Mouse (Mus musculus): ENCODE results near the gene Cdca8. TPM values are rescaled to one million over a fixed set of nuclear protein-coding genes. Genes with fewer than 3 reads are reported as not detected.

Cdca8 gene
- polyA plus RNA-seq, 1 experiment from 2014 or later = 63.8 TPM

GRCm38 (mm10) chr4:124978201-124978600 lies 39.1 kb upstream of the Cdca8 start:
- ATAC-seq = no peak

GRCm38 (mm10) chr4:124973296-124973695 lies 34.2 kb upstream of the Cdca8 start:
- H3K36me3 ChIP-seq (ENCODE audit: control insufficient read depth, insufficient read depth, low read length) = no peaks in the 10 kb centered on the region
- no peaks in the 10 kb centered on the region for H3K9me3 ChIP-seq (replicated peaks; ENCODE audit: control insufficient read depth, low read length)
- DNase-seq (ENCODE audit: low spot score) (no peak), ATAC-seq (no peak)
- H3K27me3 ChIP-seq (replicated peaks; ENCODE audit: control insufficient read depth, insufficient read depth, low read length) = no peaks in the 10 kb centered on the region
- H3K4me2 ChIP-seq (ENCODE audit: low read length) = no peak overlapping the region
- H3K27ac ChIP-seq (ENCODE audit: low read depth, low read length) = no peak overlapping the region
- H3K9ac ChIP-seq (ENCODE audit: low read length) = no peak overlapping the region
- no peak overlapping the region for H3K4me3 ChIP-seq (ENCODE audit: low read depth, low read length)
- WGBS = 72% methylated on average over 2 of the region's 2 CpGs
- H3K4me1 ChIP-seq (ENCODE audit: control insufficient read depth, insufficient read depth, low read length) = no peaks in the 10 kb centered on the region

More at GRCm38 (mm10) chr4:124978201-124978600, 39.1 kb upstream of the Cdca8 start:
- Histone ChIP-seq H3K4me1 (ENCODE audit: control insufficient read depth, insufficient read depth, low read length) (no peaks in the 10 kb centered on the region), H3K27ac (ENCODE audit: low read depth, low read length) (no peak overlapping the region), H3K36me3 (ENCODE audit: control insufficient read depth, insufficient read depth, low read length) (no peaks in the 10 kb centered on the region), H3K4me3 (ENCODE audit: low read depth, low read length) (no peak overlapping the region), H3K9me3 (replicated peaks; ENCODE audit: control insufficient read depth, low read length) (no peaks in the 10 kb centered on the region), H3K9ac (ENCODE audit: low read length) (no peak overlapping the region), H3K27me3 (replicated peaks; ENCODE audit: control insufficient read depth, insufficient read depth, low read length) (no peaks in the 10 kb centered on the region), H3K4me2 (ENCODE audit: low read length) (no peak overlapping the region)
- 42% methylated on average over 5 of the region's 5 CpGs for WGBS
- no peak for DNase-seq (ENCODE audit: low spot score)

GRCm38 (mm10) chr4:124972316-124972715 lies 33.2 kb upstream of the Cdca8 start:
- Histone ChIP-seq H3K4me3 (ENCODE audit: low read depth, low read length) (no peak overlapping the region), H3K9me3 (replicated peaks; ENCODE audit: control insufficient read depth, low read length) (no peaks in the 10 kb centered on the region), H3K4me1 (ENCODE audit: control insufficient read depth, insufficient read depth, low read length) (no peaks in the 10 kb centered on the region), H3K9ac (ENCODE audit: low read length) (no peak overlapping the region), H3K4me2 (ENCODE audit: low read length) (no peak overlapping the region), H3K36me3 (ENCODE audit: control insufficient read depth, insufficient read depth, low read length) (no peaks in the 10 kb centered on the region), H3K27ac (ENCODE audit: low read depth, low read length) (no peak overlapping the region), H3K27me3 (replicated peaks; ENCODE audit: control insufficient read depth, insufficient read depth, low read length) (no peaks in the 10 kb centered on the region)
- no peak for ATAC-seq
- DNase-seq (ENCODE audit: low spot score) = no peak
- 65% methylated on average over 9 of the region's 9 CpGs for WGBS

GRCm38 (mm10) chr4:124971094-124971493 lies 32.0 kb upstream of the Cdca8 start:
- no peak overlapping the region for H3K4me2 ChIP-seq (ENCODE audit: low read length)
- 90% methylated on average over 8 of the region's 8 CpGs for WGBS
- H3K36me3 ChIP-seq (ENCODE audit: control insufficient read depth, insufficient read depth, low read length) = no peaks in the 10 kb centered on the region
- H3K4me1 ChIP-seq (ENCODE audit: control insufficient read depth, insufficient read depth, low read length) = no peaks in the 10 kb centered on the region
- ATAC-seq (no peak), DNase-seq (ENCODE audit: low spot score) (no peak)
- no peaks in the 10 kb centered on the region for H3K27me3 ChIP-seq (replicated peaks; ENCODE audit: control insufficient read depth, insufficient read depth, low read length)
- H3K9ac ChIP-seq (ENCODE audit: low read length) = no peak overlapping the region
- no peak overlapping the region for H3K4me3 ChIP-seq (ENCODE audit: low read depth, low read length)
- H3K27ac ChIP-seq (ENCODE audit: low read depth, low read length) = no peak overlapping the region
- no peaks in the 10 kb centered on the region for H3K9me3 ChIP-seq (replicated peaks; ENCODE audit: control insufficient read depth, low read length)

- H3K9ac ChIP-seq (ENCODE audit: low read length) = no peak overlapping the region
- no peak overlapping the region for H3K4me3 ChIP-seq (ENCODE audit: low read depth, low read length)
- H3K4me2 ChIP-seq (ENCODE audit: low read length) = no peak overlapping the region
- no peaks in the 10 kb centered on the region for H3K27me3 ChIP-seq (replicated peaks; ENCODE audit: control insufficient read depth, insufficient read depth, low read length)
- no peak overlapping the region for H3K27ac ChIP-seq (ENCODE audit: low read depth, low read length)
- peak; percentile 51 for DNase-seq (ENCODE audit: low spot score)
- H3K4me1 ChIP-seq (ENCODE audit: control insufficient read depth, insufficient read depth, low read length) = no peaks in the 10 kb centered on the region
- no peak for ATAC-seq
- no peaks in the 10 kb centered on the region for H3K36me3 ChIP-seq (ENCODE audit: control insufficient read depth, insufficient read depth, low read length)
- 24% methylated on average over 5 of the region's 5 CpGs for WGBS
- no peaks in the 10 kb centered on the region for H3K9me3 ChIP-seq (replicated peaks; ENCODE audit: control insufficient read depth, low read length)
Observed at GRCm38 (mm10) chr4:124970677-124971076, 31.6 kb upstream of the Cdca8 start.

- H3K27me3 ChIP-seq (replicated peaks; ENCODE audit: control insufficient read depth, insufficient read depth, low read length) = no peaks in the 10 kb centered on the region
- no peak overlapping the region for H3K4me2 ChIP-seq (ENCODE audit: low read length)
- no peak overlapping the region for H3K9ac ChIP-seq (ENCODE audit: low read length)
- no peak overlapping the region for H3K4me3 ChIP-seq (ENCODE audit: low read depth, low read length)
- H3K9me3 ChIP-seq (replicated peaks; ENCODE audit: control insufficient read depth, low read length) = no peaks in the 10 kb centered on the region
- ATAC-seq = no peak
- no peaks in the 10 kb centered on the region for H3K4me1 ChIP-seq (ENCODE audit: control insufficient read depth, insufficient read depth, low read length)
- no peak for DNase-seq (ENCODE audit: low spot score)
- 73% methylated on average over 11 of the region's 11 CpGs for whole genome bisulfite sequencing
- H3K27ac ChIP-seq (ENCODE audit: low read depth, low read length) = no peak overlapping the region
- H3K36me3 ChIP-seq (ENCODE audit: control insufficient read depth, insufficient read depth, low read length) = no peaks in the 10 kb centered on the region
Observed at GRCm38 (mm10) chr4:124970194-124970593, 31.1 kb upstream of the Cdca8 start.

GRCm38 (mm10) chr4:124969219-124969848 lies 30.2 kb upstream of the Cdca8 start:
- 73% methylated on average over 7 of the region's 7 CpGs for WGBS

GRCm38 (mm10) chr4:124968711-124969110 lies 29.6 kb upstream of the Cdca8 start:
- WGBS = 9% methylated on average over 5 of the region's 6 CpGs
- no peak for ATAC-seq
- no peak overlapping the region for H3K9ac ChIP-seq (ENCODE audit: low read length)

More at GRCm38 (mm10) chr4:124969219-124969848, 30.2 kb upstream of the Cdca8 start:
- Histone ChIP-seq H3K9me3 (replicated peaks; ENCODE audit: control insufficient read depth, low read length) (no peaks in the 10 kb centered on the region), H3K4me2 (ENCODE audit: low read length) (no peak overlapping the region), H3K27me3 (replicated peaks; ENCODE audit: control insufficient read depth, insufficient read depth, low read length) (no peaks in the 10 kb centered on the region), H3K36me3 (ENCODE audit: control insufficient read depth, insufficient read depth, low read length) (no peaks in the 10 kb centered on the region), H3K4me3 (ENCODE audit: low read depth, low read length) (no peak overlapping the region), H3K4me1 (ENCODE audit: control insufficient read depth, insufficient read depth, low read length) (no peaks in the 10 kb centered on the region), H3K9ac (ENCODE audit: low read length) (no peak overlapping the region), H3K27ac (ENCODE audit: low read depth, low read length) (no peak overlapping the region)
- DNase-seq (ENCODE audit: low spot score) (no peak), ATAC-seq (no peak)

GRCm38 (mm10) chr4:124964912-124965599 lies 25.9 kb upstream of the Cdca8 start:
- 7% methylated on average over 8 of the region's 8 CpGs for WGBS
- Histone ChIP-seq H3K9me3 (replicated peaks; ENCODE audit: control insufficient read depth, low read length) (no peaks in the 10 kb centered on the region), H3K4me3 (ENCODE audit: low read depth, low read length) (no peak overlapping the region), H3K4me1 (ENCODE audit: control insufficient read depth, insufficient read depth, low read length) (no peaks in the 10 kb centered on the region), H3K4me2 (ENCODE audit: low read length) (no peak overlapping the region), H3K9ac (ENCODE audit: low read length) (no peak overlapping the region), H3K36me3 (ENCODE audit: control insufficient read depth, insufficient read depth, low read length) (no peaks in the 10 kb centered on the region), H3K27me3 (replicated peaks; ENCODE audit: control insufficient read depth, insufficient read depth, low read length) (no peaks in the 10 kb centered on the region), H3K27ac (ENCODE audit: low read depth, low read length) (no peak overlapping the region)
- DNase-seq (ENCODE audit: low spot score) (no peak), ATAC-seq (no peak)

More at GRCm38 (mm10) chr4:124968711-124969110, 29.6 kb upstream of the Cdca8 start:
- Histone ChIP-seq H3K36me3 (ENCODE audit: control insufficient read depth, insufficient read depth, low read length) (no peaks in the 10 kb centered on the region), H3K4me1 (ENCODE audit: control insufficient read depth, insufficient read depth, low read length) (no peaks in the 10 kb centered on the region), H3K9me3 (replicated peaks; ENCODE audit: control insufficient read depth, low read length) (no peaks in the 10 kb centered on the region), H3K4me2 (ENCODE audit: low read length) (no peak overlapping the region), H3K27ac (ENCODE audit: low read depth, low read length) (no peak overlapping the region), H3K27me3 (replicated peaks; ENCODE audit: control insufficient read depth, insufficient read depth, low read length) (no peaks in the 10 kb centered on the region), H3K4me3 (ENCODE audit: low read depth, low read length) (no peak overlapping the region)
- no peak for DNase-seq (ENCODE audit: low spot score)

Measured in forebrain, embryonic 14.5 days (tissue).